Mouse (Mus musculus) liver, embryonic 11.5 days (tissue): ENCODE measurements around the gene Hist3h2a. TPM values are rescaled to one million over a fixed set of nuclear protein-coding genes. Genes with fewer than 3 reads are reported as not detected.
A peak's percentile ranks its signal among the peaks of the same experiment; 100 is the strongest.

ENCODE experiments used
- ATAC-seq: fragments of 200-750 bp; cut with Nextera tagmentation; replicated peaks from 2 replicates; pipeline ENCODE4 v1.8.0; 2017; ENCODE audit warnings: moderate number of reproducible peaks, mild to moderate bottlenecking, moderate TSS enrichment, moderate library complexity; ENCODE audit not compliant: low FRiP score
- DNase-seq: peaks from one replicate; pipeline ENCODE4 v3.0.0-alpha.2; 2017; ENCODE audit warnings: low spot score
- H3K27ac ChIP-seq: fragments of 300-500 bp; sonication (generic); 2 replicates; pipeline ENCODE4 v1.5.1; 2014; ENCODE audit warnings: mild to moderate bottlenecking, low read depth, low read length, control low read depth
- H3K27me3 ChIP-seq: fragments of 300-500 bp; sonication (generic); replicated peaks from 2 replicates; pipeline ENCODE4 v1.6.1; 2014; ENCODE audit warnings: low read length, mixed read lengths; ENCODE audit not compliant: control insufficient read depth, insufficient read depth
- H3K36me3 ChIP-seq: fragments of 300-500 bp; sonication (generic); 2 replicates; pipeline ENCODE4 v1.6.1; 2014; ENCODE audit warnings: mild to moderate bottlenecking, low read length, moderate library complexity, mixed read lengths; ENCODE audit not compliant: control insufficient read depth, insufficient read depth
- H3K4me1 ChIP-seq: fragments of 300-500 bp; sonication (generic); replicated peaks from 2 replicates; pipeline ENCODE4 v1.6.1; 2014; ENCODE audit warnings: low read length, mixed read lengths; ENCODE audit not compliant: control insufficient read depth, insufficient read depth
- H3K4me2 ChIP-seq: fragments of 300-500 bp; sonication (generic); 2 replicates; pipeline ENCODE4 v1.6.1; 2014; ENCODE audit warnings: mild to moderate bottlenecking, control low read depth, moderate library complexity
- H3K4me3 ChIP-seq: fragments of 300-500 bp; sonication (generic); 2 replicates; pipeline ENCODE4 v1.5.1; 2014; ENCODE audit warnings: low read depth, low read length, control low read depth
- H3K9ac ChIP-seq: fragments of 300-500 bp; sonication (generic); 2 replicates; pipeline ENCODE4 v1.6.1; 2014; ENCODE audit warnings: low read depth, low read length, control low read depth
- H3K9me3 ChIP-seq: fragments of 300-500 bp; sonication (generic); 2 replicates; pipeline ENCODE4 v1.6.1; 2016; ENCODE audit warnings: low read length, inconsistent platforms, mixed read lengths; ENCODE audit not compliant: control insufficient read depth
- WGBS: fragments of 180-500 bp; shearing (Covaris S2); extraction: QIAGEN DNeasy Blood & Tissue Kit; methylation state at CpG from one replicate; pipeline ENCODE4 v1.1.7; 2014; 5-methylcytosine and 5-hydroxymethylcytosine counted together
- polyA plus RNA-seq: library from polyadenylated mRNA; unstranded; fragments of >200 nt; fragmentation: Nextera tagmentation; extraction: Ambion mirVana; gene quantifications from 2 replicates; pipeline ENCODE4 v1.2.1, GENCODE M21; 2014

The Hist3h2a gene
- polyA plus RNA-seq = 12.0 and 14.5 TPM in 2 replicates

DNA sequence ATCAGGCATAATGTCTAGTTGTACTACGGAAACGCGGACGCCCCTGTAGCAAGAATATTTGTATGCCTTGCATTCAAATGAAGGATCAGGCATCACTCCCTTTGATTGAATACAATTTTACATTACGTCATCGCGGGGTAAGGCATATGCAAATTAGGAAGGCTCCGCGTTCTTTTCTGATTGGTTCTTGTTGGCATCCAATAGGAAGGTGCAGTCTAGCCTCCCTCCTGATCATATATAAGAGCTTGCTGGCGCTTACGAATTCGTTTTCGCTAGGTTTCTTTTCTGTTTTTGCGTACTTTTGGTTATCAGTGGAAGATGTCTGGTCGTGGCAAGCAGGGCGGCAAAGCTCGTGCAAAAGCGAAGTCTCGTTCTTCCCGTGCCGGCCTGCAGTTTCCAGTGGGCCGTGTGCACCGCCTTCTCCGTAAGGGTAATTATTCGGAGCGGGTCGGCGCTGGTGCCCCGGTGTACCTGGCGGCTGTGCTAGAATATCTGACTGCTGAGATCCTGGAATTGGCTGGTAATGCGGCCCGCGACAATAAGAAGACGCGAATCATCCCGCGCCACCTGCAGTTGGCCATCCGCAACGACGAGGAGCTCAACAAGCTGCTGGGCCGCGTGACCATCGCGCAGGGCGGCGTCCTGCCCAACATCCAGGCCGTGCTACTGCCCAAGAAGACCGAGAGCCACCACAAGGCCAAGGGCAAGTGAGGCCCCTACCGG, at the start of gene Hist3h2a, which contains the start of gene Trim17:
Hist3h2a (plus strand) TSS at position 266 of the 723 bp plus-strand sequence.
Trim17 (plus strand) TSS at position 266 of the 723 bp plus-strand sequence.
- H3K4me1 ChIP-seq = peaks cover 25% of the 10 kb centered on the region
- peak; percentile 88 for ATAC-seq

DNA sequence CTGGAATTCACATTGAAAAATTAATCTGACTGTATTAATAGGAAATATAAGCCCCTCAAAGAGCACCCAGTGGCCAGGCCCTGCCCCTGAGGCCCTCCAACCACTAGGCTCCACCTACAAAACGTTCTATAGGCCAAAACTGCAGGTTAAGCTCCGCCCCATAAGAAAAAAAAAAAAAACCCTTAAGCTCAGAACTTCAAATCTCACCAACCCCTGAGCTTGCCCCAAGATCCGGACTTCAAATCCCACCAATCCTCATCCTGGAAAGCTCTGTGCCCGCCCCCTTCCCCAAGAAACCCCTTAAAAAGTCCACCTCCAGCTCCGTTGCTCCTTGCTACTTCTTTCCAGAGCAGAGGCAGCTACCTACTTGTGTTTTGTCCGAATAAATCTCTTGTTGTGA, 49.6 kb upstream of the Hist3h2a start:
- H3K4me1 ChIP-seq = peaks cover 10% of the 10 kb centered on the region
- H3K27me3 ChIP-seq = no peaks in the 10 kb centered on the region
- no peaks in the 10 kb centered on the region for H3K9me3 ChIP-seq
- H3K4me3 ChIP-seq = peak overlapping the region; percentile 91; the same call in 1 of the 2 replicates
- peaks cover 4% of the 10 kb centered on the region; the same call in 1 of the 2 replicates for H3K36me3 ChIP-seq
- DNase-seq (no peak), ATAC-seq (peak; percentile 26; the same call in 1 of the 2 replicates)
- H3K4me2 ChIP-seq = peak overlapping the region; percentile 96
- 47% methylated on average over 6 of the region's 6 CpGs for WGBS
- no peak overlapping the region; the same call in 1 of the 2 replicates for H3K9ac ChIP-seq
- peak overlapping the region; percentile 93; the same call in 1 of the 2 replicates for H3K27ac ChIP-seq

More for the DNA sequence above, at the start of gene Hist3h2a, which contains the start of gene Trim17:
- H3K27ac ChIP-seq = peak within 1 kb of the TSS; percentile 100
- H3K36me3 ChIP-seq = no peaks in the 10 kb centered on the region; the same call in 1 of the 2 replicates
- H3K27me3 ChIP-seq = peaks cover 15% of the 10 kb centered on the region
- H3K4me2 ChIP-seq = peak within 1 kb of the TSS; percentile 97
- peak; percentile 83 for DNase-seq
- H3K9me3 ChIP-seq = no peaks in the 10 kb centered on the region
- under 1% methylated on average over 49 of the region's 49 CpGs for WGBS
- peak within 1 kb of the TSS; percentile 99 for H3K9ac ChIP-seq
- H3K4me3 ChIP-seq = peak within 1 kb of the TSS; percentile 91

DNA sequence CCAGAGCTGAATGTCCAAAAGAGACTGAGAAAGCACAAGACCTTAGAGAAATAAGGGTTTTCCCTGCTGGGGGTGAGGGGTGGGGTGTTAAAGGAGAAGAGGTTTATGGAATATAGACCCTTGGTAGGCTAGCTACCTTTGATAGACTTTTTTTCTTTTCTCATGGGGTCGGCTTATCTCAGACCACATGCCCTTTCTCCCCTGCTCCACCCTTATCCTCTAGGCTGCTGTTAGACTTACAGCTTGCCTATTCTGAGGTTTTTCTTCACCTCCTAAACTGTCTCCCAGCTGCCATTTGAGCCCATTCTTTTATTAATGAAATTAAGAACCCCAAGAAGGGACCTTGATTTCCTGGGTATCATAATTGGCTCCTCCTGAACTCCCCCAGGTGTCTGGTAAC, 40.7 kb upstream of the Hist3h2a start:
- 44% methylated on average over 1 of the region's 1 CpGs for WGBS
- Histone ChIP-seq H3K27me3 (no peaks in the 10 kb centered on the region), H3K9ac (peak overlapping the region; percentile 69), H3K4me2 (peak overlapping the region; percentile 76), H3K36me3 (no peaks in the 10 kb centered on the region), H3K4me1 (peaks cover 28% of the 10 kb centered on the region), H3K9me3 (no peaks in the 10 kb centered on the region), H3K27ac (peak overlapping the region; percentile 99), H3K4me3 (peak overlapping the region; percentile 44)
- ATAC-seq = peak; percentile 79
- peak; percentile 38 for DNase-seq

DNA sequence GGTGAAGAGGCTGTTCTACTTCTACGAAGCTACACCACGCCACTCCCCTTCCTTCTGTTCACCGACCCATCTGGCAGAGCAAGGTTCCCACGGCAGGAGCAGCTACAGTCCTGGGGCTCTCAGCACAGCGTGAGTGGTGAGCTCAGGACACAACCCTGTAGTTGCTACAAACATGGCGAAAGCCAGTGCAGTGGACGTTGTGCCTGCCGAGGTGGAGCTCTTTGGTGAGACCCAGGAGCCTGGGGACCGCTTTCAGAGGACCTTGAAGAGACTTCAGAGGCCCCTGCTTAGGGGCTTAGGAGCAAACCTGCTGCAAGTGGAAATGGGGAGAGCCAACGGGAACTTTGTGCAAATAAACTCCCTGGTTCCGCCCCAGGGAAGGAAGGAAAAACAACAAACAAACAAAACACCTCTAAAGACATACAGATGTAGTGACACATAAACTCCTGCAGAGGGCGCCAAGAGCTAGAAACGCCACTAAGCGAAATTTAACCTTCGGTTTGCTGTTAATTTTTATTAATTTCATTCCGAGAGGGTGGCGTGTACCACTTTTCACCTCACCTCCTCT, 39.9 kb upstream of the Hist3h2a start:
- peak overlapping the region; percentile 44 for H3K4me3 ChIP-seq
- H3K27ac ChIP-seq = peak overlapping the region; percentile 99

DNA sequence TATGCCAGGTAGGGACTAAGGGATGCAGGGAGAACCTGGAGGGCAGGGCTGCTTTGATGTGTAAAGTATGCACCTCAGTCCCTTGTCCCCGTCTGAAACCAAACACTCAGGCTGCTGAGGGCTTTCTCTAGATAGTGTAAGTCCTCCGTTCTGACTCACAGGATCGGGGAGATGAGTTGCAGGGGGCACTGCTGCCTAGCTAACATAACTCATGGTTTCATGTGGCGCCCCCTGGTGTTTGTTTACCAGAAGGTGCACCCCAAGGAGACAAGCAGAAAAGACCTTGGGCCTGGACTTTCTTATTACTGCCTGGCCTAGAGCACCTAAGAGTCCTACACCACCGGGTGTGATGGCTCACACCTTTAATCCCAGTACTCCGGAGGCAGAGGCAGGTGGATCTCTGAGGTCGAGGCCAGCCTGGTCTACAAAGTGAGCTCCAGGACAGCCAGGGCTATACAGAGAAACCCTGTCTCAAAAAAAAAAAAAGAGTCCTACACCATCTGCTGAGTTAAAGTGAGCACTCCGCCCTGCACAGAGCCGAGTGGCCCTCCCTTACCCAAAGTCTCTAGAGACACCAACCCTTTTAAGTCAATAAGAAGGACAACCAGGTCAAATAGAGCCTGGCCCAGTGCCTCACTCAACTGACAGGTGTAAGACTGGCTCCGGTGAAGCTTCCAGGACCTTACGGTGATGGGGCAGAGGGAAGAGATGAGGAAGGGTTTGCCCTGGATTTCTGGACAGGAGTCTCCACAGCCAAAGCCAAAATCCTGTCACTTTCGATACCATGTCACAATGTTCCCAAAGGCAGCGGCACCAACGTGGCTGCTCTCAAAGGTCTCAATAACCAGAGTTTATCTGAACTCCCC, 37.4 kb upstream of the Hist3h2a start:
- H3K27ac ChIP-seq = peak overlapping the region; percentile 81
- DNase-seq = peak; percentile 64
- H3K27me3 ChIP-seq = no peaks in the 10 kb centered on the region
- ATAC-seq = peak; percentile 55
- H3K4me1 ChIP-seq = peaks cover 36% of the 10 kb centered on the region
- no peak overlapping the region for H3K4me3 ChIP-seq
- no peaks in the 10 kb centered on the region for H3K36me3 ChIP-seq
- peak overlapping the region; percentile 57 for H3K4me2 ChIP-seq
- no peaks in the 10 kb centered on the region for H3K9me3 ChIP-seq
- H3K9ac ChIP-seq = peak overlapping the region; percentile 47
- WGBS = 41% methylated on average over 14 of the region's 14 CpGs

More for the DNA sequence above, 39.9 kb upstream of the Hist3h2a start:
- H3K9ac ChIP-seq = peak overlapping the region; percentile 69
- DNase-seq (peak; percentile 60), ATAC-seq (peak; percentile 19; the same call in 1 of the 2 replicates)
- peak overlapping the region; percentile 76 for H3K4me2 ChIP-seq
- peaks cover 34% of the 10 kb centered on the region for H3K4me1 ChIP-seq
- WGBS = 9% methylated on average over 17 of the region's 17 CpGs
- H3K36me3 ChIP-seq = no peaks in the 10 kb centered on the region
- no peaks in the 10 kb centered on the region for H3K27me3 ChIP-seq
- no peaks in the 10 kb centered on the region for H3K9me3 ChIP-seq

DNA sequence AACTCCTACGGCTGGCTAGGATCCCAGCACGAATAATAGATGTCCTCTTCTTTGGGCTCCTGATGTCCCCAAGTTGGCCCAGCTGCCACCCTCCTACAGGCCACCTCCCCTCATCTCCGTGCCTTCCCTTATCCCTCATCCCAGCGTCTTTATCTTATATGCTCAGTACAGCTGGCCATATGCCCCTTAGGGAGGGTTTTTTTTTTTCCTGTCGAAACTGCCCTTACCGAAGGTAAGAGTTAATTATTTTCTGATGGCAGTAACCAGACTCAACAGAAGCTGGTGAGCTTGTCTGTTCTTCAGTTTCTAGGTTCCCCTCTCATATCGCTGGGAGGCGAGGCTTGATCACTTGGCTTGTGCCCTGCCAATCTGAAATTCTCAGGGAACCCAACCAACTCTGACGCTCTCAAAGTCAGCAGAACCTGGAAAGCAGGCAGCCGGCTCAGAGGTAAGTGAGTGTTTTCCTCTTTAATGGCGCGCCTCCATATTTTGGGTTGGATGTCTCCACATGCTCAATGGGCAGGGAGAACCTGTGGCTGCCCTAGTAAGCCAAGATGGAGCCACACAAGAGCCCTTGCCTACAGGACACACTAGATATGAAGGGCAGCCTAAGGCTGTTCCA, 36.6 kb upstream of the Hist3h2a start, which contains the start of gene Btnl10:
Btnl10 (plus strand) TSS at position 164 of the 622 bp plus-strand sequence.
- Histone ChIP-seq H3K4me3 (peak within 1 kb of the TSS; percentile 37), H3K9me3 (no peaks in the 10 kb centered on the region), H3K27me3 (no peaks in the 10 kb centered on the region), H3K36me3 (no peaks in the 10 kb centered on the region), H3K9ac (peak within 1 kb of the TSS; percentile 67), H3K27ac (peak within 1 kb of the TSS; percentile 81), H3K4me2 (peak within 1 kb of the TSS; percentile 57), H3K4me1 (peaks cover 36% of the 10 kb centered on the region)
- WGBS = 56% methylated on average over 12 of the region's 12 CpGs
- DNase-seq (no peak), ATAC-seq (peak; percentile 79)

DNA sequence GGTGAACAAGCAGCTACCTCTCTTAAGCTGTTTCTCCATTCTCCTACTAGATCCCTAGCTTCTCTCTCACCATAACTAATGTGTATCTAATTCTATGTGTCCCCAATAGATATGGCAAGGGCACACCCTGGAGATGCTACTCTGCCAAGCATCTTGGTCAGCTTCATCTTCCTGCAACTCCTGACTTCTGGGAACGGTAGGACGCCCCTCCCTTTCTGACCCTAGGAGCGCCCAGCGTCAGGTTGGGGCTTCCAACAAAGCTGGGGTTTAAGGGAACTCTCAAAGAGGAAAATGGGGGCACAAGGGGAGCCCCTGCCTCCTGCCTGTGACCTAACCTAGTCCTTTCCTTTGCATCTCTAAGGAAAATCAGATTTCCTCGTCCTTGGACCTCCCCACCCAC, 35.7 kb upstream of the Hist3h2a start:
- H3K27me3 ChIP-seq = no peaks in the 10 kb centered on the region
- H3K4me3 ChIP-seq = peak overlapping the region; percentile 37
- H3K4me1 ChIP-seq = peaks cover 30% of the 10 kb centered on the region
- H3K36me3 ChIP-seq = no peaks in the 10 kb centered on the region
- H3K27ac ChIP-seq = no peak overlapping the region; the same call in 1 of the 2 replicates
- peak overlapping the region; percentile 57 for H3K4me2 ChIP-seq
- WGBS = 74% methylated on average over 5 of the region's 5 CpGs
- no peaks in the 10 kb centered on the region for H3K9me3 ChIP-seq
- ATAC-seq (no peak), DNase-seq (no peak)
- peak overlapping the region; percentile 67 for H3K9ac ChIP-seq

DNA sequence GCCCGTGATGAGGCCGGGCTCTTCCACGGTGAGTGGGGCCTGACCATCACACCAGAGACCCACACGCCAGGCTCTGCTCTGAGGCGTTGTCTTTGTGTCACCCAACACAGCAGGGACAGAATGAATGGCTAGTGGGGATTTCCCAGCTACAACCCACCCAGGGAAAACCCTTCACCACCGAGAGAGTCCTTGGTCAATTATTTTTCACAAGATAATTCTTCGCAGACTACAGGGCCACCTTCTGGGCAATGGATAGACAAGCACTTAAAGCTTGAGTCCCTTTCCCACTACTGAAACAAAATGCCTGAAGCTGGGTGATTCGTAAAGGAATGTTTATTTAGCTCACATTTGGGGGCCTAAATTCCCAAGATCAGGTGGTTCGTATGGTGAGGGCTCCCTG, 32.1 kb upstream of the Hist3h2a start:
- Histone ChIP-seq H3K27me3 (no peaks in the 10 kb centered on the region), H3K4me3 (no peak overlapping the region), H3K4me1 (peaks cover 15% of the 10 kb centered on the region), H3K27ac (no peak overlapping the region), H3K36me3 (no peaks in the 10 kb centered on the region), H3K9me3 (no peaks in the 10 kb centered on the region), H3K9ac (no peak overlapping the region), H3K4me2 (no peak overlapping the region)
- 86% methylated on average over 9 of the region's 9 CpGs for WGBS
- ATAC-seq (no peak), DNase-seq (no peak)
